Mouse (Mus musculus) lung, embryonic 14.5 days (tissue): ENCODE data around the gene Draxin. TPM values are rescaled to one million over a fixed set of nuclear protein-coding genes. Genes with fewer than 3 reads are reported as not detected.

ENCODE experiments used
- ATAC-seq: fragments of 200-750 bp; cut with Nextera tagmentation; 2 replicates; pipeline ENCODE4 v1.8.0; 2017; ENCODE audit warnings: mild to moderate bottlenecking, moderate TSS enrichment, moderate library complexity; ENCODE audit not compliant: insufficient read depth
- DNase-seq: peaks from one replicate; pipeline ENCODE4 v3.0.0-alpha.2; 2015
- H3K27ac ChIP-seq: fragments of 300-500 bp; sonication (generic); 2 replicates; pipeline ENCODE4 v1.5.1; 2014; ENCODE audit warnings: low read depth, mild to moderate bottlenecking, moderate library complexity
- H3K27me3 ChIP-seq: fragments of 300-500 bp; sonication (generic); 2 replicates; pipeline ENCODE4 v1.6.1; 2014; ENCODE audit warnings: low read length, control low read depth; ENCODE audit not compliant: insufficient read depth
- H3K36me3 ChIP-seq: fragments of 300-500 bp; sonication (generic); 2 replicates; pipeline ENCODE4 v1.6.1; 2014; ENCODE audit warnings: control low read depth; ENCODE audit not compliant: insufficient read depth
- H3K4me1 ChIP-seq: fragments of 300-500 bp; sonication (generic); 2 replicates; pipeline ENCODE4 v1.6.1; 2014; ENCODE audit warnings: antibody characterized with exemption, control low read depth; ENCODE audit not compliant: insufficient read depth
- H3K4me2 ChIP-seq: fragments of 300-500 bp; sonication (generic); 2 replicates; pipeline ENCODE4 v1.6.1; 2014; ENCODE audit warnings: mild to moderate bottlenecking
- H3K4me3 ChIP-seq: fragments of 300-500 bp; sonication (generic); 2 replicates; pipeline ENCODE4 v1.5.1; 2014; ENCODE audit warnings: low read depth, low read length
- H3K9ac ChIP-seq: fragments of 300-500 bp; sonication (generic); 2 replicates; pipeline ENCODE4 v1.6.1; 2014
- H3K9me3 ChIP-seq: fragments of 300-500 bp; sonication (generic); 2 replicates; pipeline ENCODE4 v1.6.1; 2016; ENCODE audit warnings: low read depth, low read length, control low read depth
- CTCF ChIP-seq: IDR thresholded peaks from 2 replicates; pipeline ENCODE4 v1.5.1; 2016; ENCODE audit warnings: antibody characterized with exemption, low read depth
- WGBS: fragments of 180-500 bp; shearing (Covaris S2); extraction: QIAGEN DNeasy Blood & Tissue Kit; methylation state at CpG from one replicate; pipeline ENCODE4 v1.1.7; 2014; 5-methylcytosine and 5-hydroxymethylcytosine counted together
- polyA plus RNA-seq: library from polyadenylated mRNA; unstranded; fragments of >200 nt; fragmentation: Nextera tagmentation; extraction: Ambion mirVana; gene quantifications from 2 replicates; pipeline ENCODE4 v1.2.1, GENCODE M21; 2014

The Draxin gene
- polyA plus RNA-seq, 1 experiment from 2014 or later: not detected

DNA sequence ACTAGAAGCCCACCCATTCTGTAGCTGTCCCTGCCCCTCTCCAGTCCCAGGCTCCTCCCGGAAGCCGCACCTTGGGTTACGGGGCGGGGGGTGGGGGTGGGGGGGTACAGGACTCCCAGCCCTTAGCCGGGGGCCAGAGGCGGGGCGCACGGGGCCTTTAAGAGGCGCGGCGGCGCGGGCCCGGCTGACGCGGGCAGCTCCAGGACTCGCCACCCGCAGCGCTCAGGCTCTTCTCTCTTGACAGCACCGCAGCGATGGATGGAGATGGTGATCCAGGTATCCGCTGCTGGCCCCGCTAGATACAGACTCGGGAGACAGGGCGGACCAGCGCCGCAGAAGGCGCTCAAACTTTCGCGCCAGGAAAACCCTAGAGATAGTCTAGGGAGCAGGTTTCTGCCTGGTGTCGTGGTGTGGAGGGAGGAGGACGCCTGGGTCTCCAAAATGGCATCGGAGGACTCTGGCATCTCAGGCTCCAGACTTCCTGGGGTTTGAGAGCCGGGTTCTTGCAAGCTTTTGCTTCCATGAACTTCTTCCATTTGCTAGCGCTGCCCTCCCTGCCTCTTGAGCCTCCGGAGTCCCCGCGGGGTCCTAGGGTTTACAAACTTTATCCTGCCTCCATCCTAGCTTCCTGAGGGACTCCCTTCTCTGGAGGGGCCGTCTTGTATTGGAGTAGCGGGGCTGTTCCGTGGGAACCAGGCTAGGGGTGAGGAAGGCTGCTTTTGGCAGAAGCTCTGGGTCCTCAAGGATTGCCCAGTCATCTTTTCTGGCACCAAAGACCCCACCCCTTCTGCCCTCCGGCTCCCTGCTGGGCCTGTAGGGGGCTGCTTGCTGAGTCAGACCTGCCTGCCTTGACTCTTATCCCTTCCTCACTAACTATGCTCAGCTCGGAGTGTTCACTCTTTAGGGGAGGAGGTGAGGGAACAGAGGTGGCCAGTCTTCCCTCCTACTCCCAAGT is 30.2 kb upstream of the Draxin start, which contains the start of the genes Fbxo44 and Fbxo2:
TSS of gene Fbxo44 (minus strand) at position 47 of the 955 bp plus-strand sequence.
TSS of gene Fbxo2 (plus strand) at position 186 of the 955 bp plus-strand sequence.
- peak within 1 kb of the TSS; percentile 97 for H3K4me2 ChIP-seq
- DNase-seq: peak; percentile 47
- peaks cover 59% of the 10 kb centered on the region for H3K27me3 ChIP-seq
- peak within 1 kb of the TSS; percentile 56 for H3K4me3 ChIP-seq
- H3K4me1 ChIP-seq: no peaks in the 10 kb centered on the region
- peak; percentile 76 for ATAC-seq
- H3K36me3 ChIP-seq: no peaks in the 10 kb centered on the region
- no peaks in the 10 kb centered on the region for H3K9me3 ChIP-seq
- no peak for TF ChIP-seq CTCF
- 1% methylated on average over 43 of the region's 43 CpGs for WGBS
- peak within 1 kb of the TSS; percentile 52; the same call in 1 of the 2 replicates for H3K27ac ChIP-seq
- peak within 1 kb of the TSS; percentile 58 for H3K9ac ChIP-seq

GRCm38 (mm10) chr4:148159544-148160435 is 29.3 kb upstream of the Draxin start:
- peak overlapping the region; percentile 58 for H3K9ac ChIP-seq
- peak overlapping the region; percentile 52; the same call in 1 of the 2 replicates for H3K27ac ChIP-seq
- no peaks in the 10 kb centered on the region for H3K36me3 ChIP-seq
- peaks cover 50% of the 10 kb centered on the region for H3K27me3 ChIP-seq
- peak; percentile 89 for ATAC-seq
- no peaks in the 10 kb centered on the region for H3K9me3 ChIP-seq
- WGBS: under 1% methylated on average over 52 of the region's 55 CpGs
- peak overlapping the region; percentile 56 for H3K4me3 ChIP-seq
- peak; percentile 41 for TF ChIP-seq CTCF
- DNase-seq: peak; percentile 93
- peak overlapping the region; percentile 97 for H3K4me2 ChIP-seq
- no peaks in the 10 kb centered on the region for H3K4me1 ChIP-seq

DNA sequence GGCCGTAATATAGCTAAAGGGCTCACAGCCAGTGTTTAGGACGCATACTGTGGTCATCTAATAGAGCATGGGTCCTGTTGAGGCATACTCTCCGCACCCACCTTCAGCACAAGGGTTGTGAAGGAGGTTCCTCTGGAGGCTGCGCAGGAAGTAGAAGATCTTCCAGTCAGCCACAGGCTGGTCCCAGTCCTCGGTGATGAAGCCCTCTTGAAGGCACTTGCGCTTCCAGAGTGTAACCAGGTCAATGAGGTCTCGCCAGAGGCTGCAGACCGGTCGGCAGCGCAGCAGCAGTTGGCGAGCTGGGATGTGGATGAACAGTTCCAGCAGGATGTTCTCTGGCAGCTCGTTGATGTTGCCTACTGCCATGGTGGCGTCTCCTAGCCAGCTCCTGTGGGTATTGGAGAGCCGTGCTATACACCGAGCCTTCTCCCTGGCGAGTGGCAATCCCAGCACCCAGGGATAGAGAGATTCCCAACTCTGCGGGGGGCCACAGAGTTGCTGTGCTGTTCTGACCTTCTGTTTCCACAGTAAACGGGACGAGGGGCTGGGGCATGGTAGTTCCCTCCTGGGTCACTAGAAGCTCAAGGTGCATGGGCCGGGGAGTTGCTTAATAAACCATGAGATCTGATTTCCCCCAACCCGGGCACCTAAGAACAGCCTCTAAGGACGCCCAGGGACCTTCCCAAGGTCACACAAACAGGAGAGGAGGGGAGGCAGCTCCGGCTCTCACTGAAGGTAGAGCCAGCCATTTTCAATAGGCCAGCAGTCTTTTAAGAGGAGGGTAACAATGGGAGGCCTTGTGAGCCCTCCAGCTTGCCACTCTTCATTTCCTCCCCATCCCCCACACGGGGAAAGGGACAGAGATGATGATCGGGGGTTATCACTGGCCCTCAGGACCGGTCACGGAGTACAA is 28.2 kb upstream of the Draxin start:
- H3K4me3 ChIP-seq: peak overlapping the region; percentile 56
- ATAC-seq: no peak
- H3K27ac ChIP-seq: no peak overlapping the region
- WGBS: 32% methylated on average over 27 of the region's 27 CpGs
- H3K9ac ChIP-seq: peak overlapping the region; percentile 58
- peaks cover 39% of the 10 kb centered on the region for H3K27me3 ChIP-seq
- peak overlapping the region; percentile 97 for H3K4me2 ChIP-seq
- peak; percentile 19 for DNase-seq
- H3K36me3 ChIP-seq: no peaks in the 10 kb centered on the region
- H3K4me1 ChIP-seq: no peaks in the 10 kb centered on the region
- TF ChIP-seq CTCF: no peak
- H3K9me3 ChIP-seq: no peaks in the 10 kb centered on the region

DNA sequence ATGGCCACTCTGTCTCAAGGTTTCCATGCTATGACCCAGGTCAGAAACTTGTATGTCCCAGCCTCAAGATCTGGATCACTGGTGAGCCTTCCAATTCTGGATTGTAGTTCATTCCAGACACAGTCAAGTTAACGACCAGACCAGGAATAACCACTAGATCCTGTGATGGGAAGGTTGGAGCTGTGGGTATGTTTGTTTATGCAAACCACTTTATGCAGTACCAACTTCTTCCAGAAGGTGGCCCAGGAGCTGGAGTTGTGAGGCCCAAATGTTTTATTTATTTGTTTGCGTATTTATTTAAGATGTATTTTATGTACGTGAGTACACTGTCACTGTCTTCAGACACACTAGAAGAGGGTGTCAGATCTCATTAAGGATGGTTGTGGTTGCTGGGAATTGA is 24.5 kb upstream of the Draxin start:
- WGBS: 54% methylated on average over 3 of the region's 3 CpGs
- Histone ChIP-seq H3K9ac (no peak overlapping the region), H3K27me3 (peaks cover 5% of the 10 kb centered on the region; the same call in 1 of the 2 replicates), H3K9me3 (no peaks in the 10 kb centered on the region), H3K36me3 (no peaks in the 10 kb centered on the region), H3K27ac (no peak overlapping the region), H3K4me2 (no peak overlapping the region), H3K4me1 (no peaks in the 10 kb centered on the region), H3K4me3 (no peak overlapping the region)
- ATAC-seq: no peak
- peak; percentile 63 for DNase-seq
- peak; percentile 61 for TF ChIP-seq CTCF

- no peak for ATAC-seq
- Histone ChIP-seq H3K4me3 (no peak overlapping the region), H3K9ac (no peak overlapping the region), H3K27me3 (no peaks in the 10 kb centered on the region), H3K27ac (no peak overlapping the region), H3K9me3 (no peaks in the 10 kb centered on the region), H3K36me3 (no peaks in the 10 kb centered on the region), H3K4me2 (no peak overlapping the region), H3K4me1 (no peaks in the 10 kb centered on the region)
- TF ChIP-seq CTCF: no peak
- 85% methylated on average over 4 of the region's 4 CpGs for WGBS
- no peak for DNase-seq
Measured at GRCm38 (mm10) chr4:148154006-148154405, 23.5 kb upstream of the Draxin start.

GRCm38 (mm10) chr4:148152547-148152946 is 22.0 kb upstream of the Draxin start:
- Histone ChIP-seq H3K27me3 (no peaks in the 10 kb centered on the region), H3K4me1 (no peaks in the 10 kb centered on the region), H3K9me3 (no peaks in the 10 kb centered on the region), H3K9ac (no peak overlapping the region), H3K36me3 (no peaks in the 10 kb centered on the region), H3K4me3 (no peak overlapping the region), H3K4me2 (peak overlapping the region; percentile 93; the same call in 1 of the 2 replicates), H3K27ac (no peak overlapping the region)
- WGBS: 73% methylated on average over 5 of the region's 5 CpGs
- TF ChIP-seq CTCF: no peak
- no peak for ATAC-seq
- DNase-seq: no peak
